Mouse (Mus musculus): Measurements from ENCODE around the gene D230025D16Rik. TPM values are rescaled to one million over a fixed set of nuclear protein-coding genes. Genes with fewer than 3 reads are reported as not detected.
"Not testable (repeated sequence)": the region's sequence is repeated elsewhere in the genome, so short reads cannot be mapped to it uniquely, and the experiment has no call there.

D230025D16Rik gene
- polyA plus RNA-seq, 1 experiment from 2014 or later, result 27.6 TPM

DNA sequence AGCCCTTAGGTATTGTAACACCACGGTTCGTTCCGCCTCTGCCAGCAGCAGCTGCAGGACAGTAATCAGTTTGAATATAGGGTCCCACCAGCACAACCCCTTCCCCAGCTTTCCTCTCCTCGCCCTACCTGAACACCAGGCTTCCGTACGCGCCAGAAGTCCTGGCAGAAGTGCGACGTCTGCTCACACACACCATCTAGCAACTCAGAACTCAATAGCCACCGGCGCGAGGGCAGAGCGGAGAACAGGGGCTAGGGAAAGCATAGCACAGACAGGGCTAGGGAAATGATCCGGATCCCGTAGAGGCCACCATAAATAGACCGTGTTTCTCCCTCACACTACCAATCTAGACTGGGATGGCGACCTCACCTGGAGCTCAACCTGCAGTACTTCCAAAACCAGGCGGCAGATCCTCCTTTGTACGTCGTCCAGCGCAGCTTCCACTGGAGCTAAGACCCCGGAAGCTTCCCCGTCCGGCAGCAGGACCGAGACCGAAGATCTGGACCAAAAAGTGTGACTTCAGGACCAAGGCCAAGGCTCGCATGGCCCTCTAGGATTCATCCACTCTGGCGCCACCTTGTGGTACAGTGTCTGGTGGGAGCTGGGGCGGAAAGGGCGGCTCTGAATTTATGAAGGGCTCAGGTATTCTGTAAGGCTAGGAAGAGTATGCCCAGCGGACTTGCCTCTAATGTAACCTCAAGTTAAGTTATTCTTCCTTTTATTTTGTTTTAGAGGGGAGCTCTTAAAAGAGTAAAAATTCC, 65.8 kb downstream of the D230025D16Rik start:
- no peaks in the 10 kb centered on the region for H3K9me3 ChIP-seq (ENCODE audit: low read length)
- H3K27me3 ChIP-seq (ENCODE audit: insufficient read depth, low read length), result peaks cover 11% of the 10 kb centered on the region
- peak overlapping the region; percentile 91 for H3K4me2 ChIP-seq (replicated peaks; ENCODE audit: low read depth, low read length)
- peaks cover 20% of the 10 kb centered on the region for H3K4me1 ChIP-seq (ENCODE audit: insufficient read depth, low read length)
- H3K27ac ChIP-seq (ENCODE audit: low read length), result no peak overlapping the region
- H3K36me3 ChIP-seq (ENCODE audit: insufficient read depth, low read length), result no peaks in the 10 kb centered on the region
- H3K4me3 ChIP-seq (ENCODE audit: low read length), result peak overlapping the region; percentile 1; the same call in 1 of the 2 replicates
- no peak overlapping the region for H3K9ac ChIP-seq (replicated peaks; ENCODE audit: low read length)
- 6% methylated on average over 31 of the region's 31 CpGs for WGBS
- no peak for ATAC-seq (ENCODE audit: low FRiP score, low TSS enrichment)

DNA sequence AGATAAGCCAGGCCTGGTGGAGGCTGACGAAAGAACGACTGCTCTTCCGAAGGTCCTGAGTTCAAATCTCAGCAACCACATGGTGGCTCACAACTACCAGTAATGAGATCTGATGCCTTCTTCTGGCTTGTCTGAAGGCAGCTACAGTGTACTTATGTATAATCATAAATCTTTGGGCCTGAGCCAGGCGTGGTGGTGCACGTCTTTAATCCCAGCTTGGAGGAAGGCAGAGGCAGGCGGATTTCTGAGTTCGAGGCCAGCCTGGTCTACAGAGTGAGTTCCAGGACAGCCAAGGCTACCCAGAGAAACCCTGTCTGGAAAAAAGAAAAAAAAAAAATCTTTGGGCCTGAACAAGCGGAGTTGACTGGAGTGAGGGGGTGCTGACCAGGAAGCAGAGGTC, 66.4 kb downstream of the D230025D16Rik start:
- not testable (repeated sequence) for ATAC-seq (ENCODE audit: low FRiP score, low TSS enrichment); H3K9ac ChIP-seq (replicated peaks; ENCODE audit: low read length); H3K4me3 ChIP-seq (ENCODE audit: low read length); H3K9me3 ChIP-seq (ENCODE audit: low read length); H3K27ac ChIP-seq (ENCODE audit: low read length); H3K4me2 ChIP-seq (replicated peaks; ENCODE audit: low read depth, low read length); H3K36me3 ChIP-seq (ENCODE audit: insufficient read depth, low read length)
- H3K27me3 ChIP-seq (ENCODE audit: insufficient read depth, low read length), result peaks cover 11% of the 10 kb centered on the region
- H3K4me1 ChIP-seq (ENCODE audit: insufficient read depth, low read length), result peaks cover 20% of the 10 kb centered on the region
- WGBS, result 78% methylated on average over 8 of the region's 8 CpGs

DNA sequence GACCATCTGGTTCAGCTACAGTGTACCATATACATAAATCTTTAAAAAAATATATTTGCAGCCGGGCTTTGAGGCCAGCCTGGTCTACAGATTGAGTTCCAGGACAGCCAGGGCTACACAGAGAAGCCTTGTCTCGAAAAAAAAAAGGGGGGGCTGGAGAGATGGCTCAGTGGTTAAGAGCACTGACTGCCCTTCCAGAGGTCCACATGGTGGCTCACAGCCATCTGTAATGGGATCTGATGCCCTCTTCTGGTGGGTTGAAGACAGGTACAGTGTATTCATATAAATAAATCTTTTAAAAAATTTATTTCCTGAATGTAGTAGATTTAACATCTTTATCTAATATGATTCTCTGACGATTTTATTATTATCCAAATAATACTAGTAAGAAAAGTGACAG, 66.9 kb downstream of the D230025D16Rik start:
- Histone ChIP-seq H3K4me1 (ENCODE audit: insufficient read depth, low read length) (peaks cover 23% of the 10 kb centered on the region), H3K27me3 (ENCODE audit: insufficient read depth, low read length) (peaks cover 11% of the 10 kb centered on the region)
- H3K36me3 ChIP-seq (ENCODE audit: insufficient read depth, low read length); H3K9me3 ChIP-seq (ENCODE audit: low read length); ATAC-seq (ENCODE audit: low FRiP score, low TSS enrichment); H3K9ac ChIP-seq (replicated peaks; ENCODE audit: low read length); H3K4me2 ChIP-seq (replicated peaks; ENCODE audit: low read depth, low read length); H3K27ac ChIP-seq (ENCODE audit: low read length); H3K4me3 ChIP-seq (ENCODE audit: low read length): not testable (repeated sequence)
- 73% methylated on average over 3 of the region's 3 CpGs for WGBS

GRCm38 (mm10) chr8:105292471-105292870, 67.5 kb downstream of the D230025D16Rik start:
- ATAC-seq (ENCODE audit: low FRiP score, low TSS enrichment), result no peak
- Histone ChIP-seq H3K27me3 (ENCODE audit: insufficient read depth, low read length) (peaks cover 11% of the 10 kb centered on the region), H3K9me3 (ENCODE audit: low read length) (no peaks in the 10 kb centered on the region), H3K9ac (replicated peaks; ENCODE audit: low read length) (no peak overlapping the region), H3K4me1 (ENCODE audit: insufficient read depth, low read length) (peaks cover 27% of the 10 kb centered on the region), H3K4me3 (ENCODE audit: low read length) (no peak overlapping the region), H3K27ac (ENCODE audit: low read length) (no peak overlapping the region), H3K36me3 (ENCODE audit: insufficient read depth, low read length) (no peaks in the 10 kb centered on the region), H3K4me2 (replicated peaks; ENCODE audit: low read depth, low read length) (no peak overlapping the region)
- 90% methylated on average over 7 of the region's 7 CpGs for WGBS

- Histone ChIP-seq H3K27me3 (ENCODE audit: insufficient read depth, low read length) (peaks cover 11% of the 10 kb centered on the region), H3K4me1 (ENCODE audit: insufficient read depth, low read length) (peaks cover 30% of the 10 kb centered on the region), H3K9me3 (ENCODE audit: low read length) (no peaks in the 10 kb centered on the region), H3K27ac (ENCODE audit: low read length) (no peak overlapping the region), H3K4me3 (ENCODE audit: low read length) (no peak overlapping the region), H3K4me2 (replicated peaks; ENCODE audit: low read depth, low read length) (no peak overlapping the region), H3K36me3 (ENCODE audit: insufficient read depth, low read length) (no peaks in the 10 kb centered on the region), H3K9ac (replicated peaks; ENCODE audit: low read length) (no peak overlapping the region)
- ATAC-seq (ENCODE audit: low FRiP score, low TSS enrichment), result no peak
- WGBS, result 68% methylated on average over 19 of the region's 19 CpGs
Measured at GRCm38 (mm10) chr8:105293405-105293804, 68.5 kb downstream of the D230025D16Rik start.

GRCm38 (mm10) chr8:105294776-105295175, 69.8 kb downstream of the D230025D16Rik start:
- Histone ChIP-seq H3K9ac (replicated peaks; ENCODE audit: low read length) (peak overlapping the region; percentile 24; the same call in 1 of the 2 replicates), H3K4me2 (replicated peaks; ENCODE audit: low read depth, low read length) (peak overlapping the region; percentile 45), H3K4me3 (ENCODE audit: low read length) (peak overlapping the region; percentile 35), H3K36me3 (ENCODE audit: insufficient read depth, low read length) (peaks cover 5% of the 10 kb centered on the region; the same call in 1 of the 2 replicates), H3K27ac (ENCODE audit: low read length) (no peak overlapping the region), H3K4me1 (ENCODE audit: insufficient read depth, low read length) (peaks cover 30% of the 10 kb centered on the region), H3K9me3 (ENCODE audit: low read length) (no peaks in the 10 kb centered on the region), H3K27me3 (ENCODE audit: insufficient read depth, low read length) (peaks cover 11% of the 10 kb centered on the region)
- no peak for ATAC-seq (ENCODE audit: low FRiP score, low TSS enrichment)
- WGBS, result 70% methylated on average over 9 of the region's 9 CpGs

DNA sequence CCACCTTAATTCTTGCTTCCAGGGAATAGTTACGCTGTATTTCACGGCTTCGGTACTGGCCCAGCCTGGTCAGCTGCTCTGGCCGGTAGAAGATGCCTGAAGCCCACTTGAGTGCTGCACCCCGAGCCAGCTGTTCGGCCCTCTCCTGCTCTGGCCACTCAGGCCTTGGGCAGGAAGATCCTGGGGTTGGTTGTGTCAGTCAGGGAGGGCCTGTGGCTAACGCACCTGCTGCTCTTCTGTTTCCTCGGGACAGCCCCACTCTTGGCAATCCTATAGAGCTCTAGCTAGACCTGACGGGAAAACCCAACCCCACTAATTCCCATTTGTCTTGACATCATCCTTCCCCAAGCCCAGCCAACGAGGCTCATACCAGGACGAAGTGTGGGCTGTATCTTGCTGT, 70.3 kb downstream of the D230025D16Rik start:
- H3K9ac ChIP-seq (replicated peaks; ENCODE audit: low read length), result peak overlapping the region; percentile 24; the same call in 1 of the 2 replicates
- H3K27me3 ChIP-seq (ENCODE audit: insufficient read depth, low read length), result peaks cover 6% of the 10 kb centered on the region
- 69% methylated on average over 11 of the region's 11 CpGs for WGBS
- no peak for ATAC-seq (ENCODE audit: low FRiP score, low TSS enrichment)
- peaks cover 10% of the 10 kb centered on the region for H3K36me3 ChIP-seq (ENCODE audit: insufficient read depth, low read length)
- H3K9me3 ChIP-seq (ENCODE audit: low read length), result no peaks in the 10 kb centered on the region
- peak overlapping the region; percentile 66 for H3K27ac ChIP-seq (ENCODE audit: low read length)
- peak overlapping the region; percentile 45 for H3K4me2 ChIP-seq (replicated peaks; ENCODE audit: low read depth, low read length)
- peak overlapping the region; percentile 35 for H3K4me3 ChIP-seq (ENCODE audit: low read length)
- H3K4me1 ChIP-seq (ENCODE audit: insufficient read depth, low read length), result peaks cover 25% of the 10 kb centered on the region

- Histone ChIP-seq H3K4me1 (ENCODE audit: insufficient read depth, low read length) (peaks cover 19% of the 10 kb centered on the region), H3K9me3 (ENCODE audit: low read length) (no peaks in the 10 kb centered on the region), H3K36me3 (ENCODE audit: insufficient read depth, low read length) (peaks cover 18% of the 10 kb centered on the region), H3K27me3 (ENCODE audit: insufficient read depth, low read length) (no peaks in the 10 kb centered on the region), H3K4me2 (replicated peaks; ENCODE audit: low read depth, low read length) (peak within 1 kb of the TSS; percentile 97), H3K4me3 (ENCODE audit: low read length) (peak within 1 kb of the TSS; percentile 97), H3K27ac (ENCODE audit: low read length) (peak within 1 kb of the TSS; percentile 66), H3K9ac (replicated peaks; ENCODE audit: low read length) (peak within 1 kb of the TSS; percentile 24; the same call in 1 of the 2 replicates)
- WGBS, result 56% methylated on average over 11 of the region's 11 CpGs
- ATAC-seq (ENCODE audit: low FRiP score, low TSS enrichment), result no peak
Measured at GRCm38 (mm10) chr8:105295895-105296573, 71.1 kb downstream of the D230025D16Rik start, which contains the start of gene Exoc3l. Gene Exoc3l, minus strand, starts transcription at chr8:105296101.

DNA sequence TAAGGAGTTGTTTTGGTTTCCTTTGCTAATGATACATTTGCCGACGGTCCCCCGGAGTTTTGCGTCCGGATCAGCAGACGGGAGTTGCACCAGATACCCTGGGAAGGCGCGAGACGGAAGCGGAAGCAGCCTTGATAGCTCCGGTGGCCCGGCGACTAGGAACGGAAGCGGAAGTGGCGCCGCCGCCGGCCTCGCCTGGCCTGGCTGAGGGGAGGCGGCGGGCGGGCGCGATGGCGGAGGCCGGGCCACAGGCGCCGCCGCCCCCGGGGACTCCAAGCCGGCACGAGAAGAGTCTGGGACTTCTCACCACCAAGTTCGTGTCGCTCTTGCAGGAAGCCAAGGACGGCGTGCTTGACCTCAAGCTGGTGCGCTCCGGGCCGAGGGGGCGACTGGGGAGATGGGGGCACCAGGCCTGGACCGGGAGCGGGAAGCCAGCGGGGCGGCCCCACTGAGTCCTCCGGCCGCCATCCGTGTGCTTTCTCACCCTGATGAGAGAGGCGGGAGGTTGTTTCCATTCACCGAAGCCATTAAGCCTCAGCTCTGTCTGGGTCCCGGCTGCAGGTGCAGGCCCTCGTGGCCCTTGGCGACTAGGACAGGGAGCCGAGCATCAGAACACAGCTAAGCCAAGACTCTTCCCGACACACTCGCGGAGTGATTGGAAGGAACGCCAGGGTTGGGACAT, 72.7 kb downstream of the D230025D16Rik start, which contains the start of gene E2f4:
Gene E2f4 (plus strand): TSS at position 153 of the 682 bp plus-strand sequence.
- H3K36me3 ChIP-seq (ENCODE audit: insufficient read depth, low read length), result peaks cover 34% of the 10 kb centered on the region
- no peaks in the 10 kb centered on the region for H3K27me3 ChIP-seq (ENCODE audit: insufficient read depth, low read length)
- under 1% methylated on average over 55 of the region's 58 CpGs for WGBS
- peak; percentile 89 for ATAC-seq (ENCODE audit: low FRiP score, low TSS enrichment)
- H3K4me3 ChIP-seq (ENCODE audit: low read length), result peak within 1 kb of the TSS; percentile 97
- peak within 1 kb of the TSS; percentile 66 for H3K27ac ChIP-seq (ENCODE audit: low read length)
- peaks cover 19% of the 10 kb centered on the region for H3K4me1 ChIP-seq (ENCODE audit: insufficient read depth, low read length)
- no peaks in the 10 kb centered on the region for H3K9me3 ChIP-seq (ENCODE audit: low read length)
- peak within 1 kb of the TSS; percentile 88 for H3K9ac ChIP-seq (replicated peaks; ENCODE audit: low read length)
- H3K4me2 ChIP-seq (replicated peaks; ENCODE audit: low read depth, low read length), result peak within 1 kb of the TSS; percentile 97
